Mouse (Mus musculus) neural tube, embryonic 14.5 days (tissue): ENCODE results near the gene Adat2. TPM values are rescaled to one million over a fixed set of nuclear protein-coding genes. Genes with fewer than 3 reads are reported as not detected.

Experiments
- ATAC-seq: fragments of 200-750 bp; cut with Nextera tagmentation; 2 replicates; pipeline ENCODE4 v1.8.0; 2017; ENCODE audit warnings: low read depth, mild to moderate bottlenecking, moderate TSS enrichment, moderate library complexity
- H3K27ac ChIP-seq: fragments of 300-500 bp; sonication (generic); 2 replicates; pipeline ENCODE4 v1.5.1; 2014; ENCODE audit warnings: low read depth, mild to moderate bottlenecking, control low read depth, low read length, moderate library complexity, mixed read lengths
- H3K27me3 ChIP-seq: fragments of 300-500 bp; sonication (generic); 2 replicates; pipeline ENCODE4 v1.6.1; 2014; ENCODE audit warnings: low read length; ENCODE audit not compliant: control insufficient read depth, insufficient read depth
- H3K36me3 ChIP-seq: fragments of 300-500 bp; sonication (generic); 2 replicates; pipeline ENCODE4 v1.6.1; 2014; ENCODE audit warnings: low read length, mixed read lengths; ENCODE audit not compliant: control insufficient read depth, insufficient read depth
- H3K4me1 ChIP-seq: fragments of 300-500 bp; sonication (generic); 2 replicates; pipeline ENCODE4 v1.6.1; 2014; ENCODE audit warnings: low read length; ENCODE audit not compliant: control insufficient read depth, insufficient read depth
- H3K4me2 ChIP-seq: fragments of 300-500 bp; sonication (generic); 2 replicates; pipeline ENCODE4 v1.6.1; 2014; ENCODE audit warnings: mild to moderate bottlenecking, low read depth, low read length, control low read depth
- H3K4me3 ChIP-seq: fragments of 300-500 bp; sonication (generic); 2 replicates; pipeline ENCODE4 v1.5.1; 2014; ENCODE audit warnings: low read depth, low read length, control low read depth, mixed read lengths
- H3K9ac ChIP-seq: fragments of 300-500 bp; sonication (generic); replicated peaks from 2 replicates; pipeline ENCODE4 v1.6.1; 2014; ENCODE audit warnings: low read depth, mild to moderate bottlenecking, control low read depth, low read length, mixed read lengths
- H3K9me3 ChIP-seq: fragments of 300-500 bp; sonication (generic); 2 replicates; pipeline ENCODE4 v1.6.1; 2016; ENCODE audit warnings: low read length; ENCODE audit not compliant: control insufficient read depth
- WGBS: fragments of 180-500 bp; shearing (Covaris S2); extraction: QIAGEN DNeasy Blood & Tissue Kit; methylation state at CpG from one replicate; pipeline ENCODE4 v1.1.7; 2014; 5-methylcytosine and 5-hydroxymethylcytosine counted together
- polyA plus RNA-seq: library from polyadenylated mRNA; unstranded; fragments of >200 nt; fragmentation: Nextera tagmentation; extraction: Ambion mirVana; gene quantifications from 2 replicates; pipeline ENCODE4 v1.2.1, GENCODE M21; 2014

The Adat2 gene
- 2.2 and 2.4 TPM in 2 replicates for polyA plus RNA-seq

- ATAC-seq = peak; percentile 98
- H3K9ac ChIP-seq = peak within 1 kb of the TSS; percentile 67
- peak within 1 kb of the TSS; percentile 23; the same call in 1 of the 2 replicates for H3K27ac ChIP-seq
- H3K4me2 ChIP-seq = peak within 1 kb of the TSS; percentile 57
- H3K4me3 ChIP-seq = peak within 1 kb of the TSS; percentile 53
- no peaks in the 10 kb centered on the region for H3K27me3 ChIP-seq
- under 1% methylated on average over 51 of the region's 51 CpGs for WGBS
- no peaks in the 10 kb centered on the region for H3K4me1 ChIP-seq
- no peaks in the 10 kb centered on the region for H3K9me3 ChIP-seq
- no peaks in the 10 kb centered on the region for H3K36me3 ChIP-seq
These were observed at the start of gene Adat2, which contains the start of gene Pex3 for GRCm38 (mm10) chr10:13552646-13553497. Gene Adat2, plus strand, starts transcription at chr10:13552894. Gene Pex3, minus strand, starts transcription at chr10:13553142.

- no peak overlapping the region for H3K4me2 ChIP-seq
- H3K4me1 ChIP-seq = no peaks in the 10 kb centered on the region
- no peak for ATAC-seq
- no peaks in the 10 kb centered on the region for H3K9me3 ChIP-seq
- H3K9ac ChIP-seq = no peak overlapping the region
- H3K27ac ChIP-seq = no peak overlapping the region
- no peaks in the 10 kb centered on the region for H3K27me3 ChIP-seq
- no peak overlapping the region for H3K4me3 ChIP-seq
- WGBS = 79% methylated on average over 4 of the region's 4 CpGs
- H3K36me3 ChIP-seq = no peaks in the 10 kb centered on the region; the same call in 1 of the 2 replicates
These were observed 30.8 kb upstream of the Adat2 start for GRCm38 (mm10) chr10:13521857-13522256.

DNA sequence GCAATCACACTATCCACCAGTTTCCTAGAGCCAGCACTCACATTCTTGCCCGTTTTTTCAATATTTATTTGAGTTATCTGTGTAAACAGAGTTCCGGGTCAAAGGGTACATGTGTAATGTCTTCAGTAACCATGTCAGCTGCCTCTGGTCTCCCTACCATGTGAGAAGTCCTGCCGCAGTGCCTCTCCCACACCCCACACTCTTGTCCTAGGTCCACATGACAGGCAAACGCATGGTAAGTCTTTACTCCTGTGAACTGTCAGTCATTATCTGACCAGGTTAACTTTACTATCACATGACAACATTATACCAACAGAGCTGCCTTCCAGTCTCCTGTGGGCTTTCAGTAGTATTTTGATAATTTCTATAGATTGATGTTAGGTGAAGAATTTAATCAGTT is 24.5 kb upstream of the Adat2 start:
- 88% methylated on average over 4 of the region's 4 CpGs for WGBS
- H3K4me3 ChIP-seq = no peak overlapping the region

GRCm38 (mm10) chr10:13534751-13535150 is 17.9 kb upstream of the Adat2 start:
- no peaks in the 10 kb centered on the region for H3K9me3 ChIP-seq
- peaks cover 6% of the 10 kb centered on the region; the same call in 1 of the 2 replicates for H3K36me3 ChIP-seq
- H3K4me2 ChIP-seq = no peak overlapping the region
- 94% methylated on average over 3 of the region's 3 CpGs for WGBS
- H3K9ac ChIP-seq = no peak overlapping the region
- no peak for ATAC-seq
- H3K27ac ChIP-seq = no peak overlapping the region
- H3K4me3 ChIP-seq = no peak overlapping the region
- H3K4me1 ChIP-seq = no peaks in the 10 kb centered on the region
- no peaks in the 10 kb centered on the region for H3K27me3 ChIP-seq

More for the DNA sequence above, 24.5 kb upstream of the Adat2 start:
- H3K27me3 ChIP-seq = no peaks in the 10 kb centered on the region
- H3K4me1 ChIP-seq = no peaks in the 10 kb centered on the region
- ATAC-seq = no peak
- no peak overlapping the region for H3K4me2 ChIP-seq
- peaks cover 6% of the 10 kb centered on the region; the same call in 1 of the 2 replicates for H3K36me3 ChIP-seq
- H3K9ac ChIP-seq = no peak overlapping the region
- H3K27ac ChIP-seq = no peak overlapping the region
- no peaks in the 10 kb centered on the region for H3K9me3 ChIP-seq

GRCm38 (mm10) chr10:13536706-13537105 is 16.0 kb upstream of the Adat2 start:
- no peak overlapping the region for H3K4me2 ChIP-seq
- 96% methylated on average over 7 of the region's 7 CpGs for WGBS
- no peaks in the 10 kb centered on the region for H3K9me3 ChIP-seq
- no peak overlapping the region for H3K4me3 ChIP-seq
- no peak for ATAC-seq
- no peaks in the 10 kb centered on the region for H3K27me3 ChIP-seq
- no peak overlapping the region for H3K9ac ChIP-seq
- H3K4me1 ChIP-seq = no peaks in the 10 kb centered on the region
- no peak overlapping the region for H3K27ac ChIP-seq
- peaks cover under 1% of the 10 kb centered on the region; the same call in 1 of the 2 replicates for H3K36me3 ChIP-seq

- no peak overlapping the region for H3K4me2 ChIP-seq
- H3K9ac ChIP-seq = no peak overlapping the region
- H3K27ac ChIP-seq = no peak overlapping the region
- no peaks in the 10 kb centered on the region for H3K27me3 ChIP-seq
- no peaks in the 10 kb centered on the region for H3K9me3 ChIP-seq
- WGBS = 95% methylated on average over 7 of the region's 7 CpGs
- H3K4me1 ChIP-seq = no peaks in the 10 kb centered on the region
- no peak for ATAC-seq
- no peak overlapping the region for H3K4me3 ChIP-seq
- peaks cover 6% of the 10 kb centered on the region; the same call in 1 of the 2 replicates for H3K36me3 ChIP-seq
These were observed 12.8 kb upstream of the Adat2 start for GRCm38 (mm10) chr10:13539769-13540333.

- Histone ChIP-seq H3K9me3 (no peaks in the 10 kb centered on the region), H3K4me1 (no peaks in the 10 kb centered on the region), H3K36me3 (peaks cover 11% of the 10 kb centered on the region), H3K4me3 (no peak overlapping the region), H3K27me3 (no peaks in the 10 kb centered on the region), H3K4me2 (no peak overlapping the region), H3K27ac (no peak overlapping the region), H3K9ac (no peak overlapping the region)
- ATAC-seq = no peak
- WGBS = over 99% methylated on average over 5 of the region's 5 CpGs
These were observed 11.0 kb upstream of the Adat2 start for GRCm38 (mm10) chr10:13541721-13542120.

DNA sequence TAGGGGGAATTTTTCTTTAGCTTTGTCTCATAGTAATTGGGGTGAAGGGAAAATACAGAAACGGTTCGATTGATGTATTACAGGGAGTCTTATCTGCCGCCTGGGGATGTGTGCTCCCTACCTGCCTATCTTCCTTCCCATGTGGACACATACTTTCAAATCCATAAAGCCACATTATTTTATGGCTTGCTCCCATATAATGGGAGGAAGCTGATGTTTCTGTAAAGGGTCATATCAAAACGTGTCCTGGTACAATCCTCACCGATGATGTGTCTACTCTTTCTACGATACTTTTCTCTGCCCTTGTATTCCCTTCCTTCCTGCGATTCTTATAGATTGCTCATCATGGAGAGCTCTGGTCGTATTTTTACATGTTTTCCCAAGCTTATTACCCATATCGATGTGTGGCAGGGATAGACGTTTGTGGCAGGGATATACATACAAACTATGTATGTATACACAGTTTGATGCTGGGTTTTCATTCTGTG is 848 bp downstream of the Adat2 start:
- Histone ChIP-seq H3K4me1 (no peaks in the 10 kb centered on the region), H3K4me2 (peak overlapping the region; percentile 57), H3K4me3 (peak overlapping the region; percentile 53), H3K36me3 (no peaks in the 10 kb centered on the region), H3K27me3 (no peaks in the 10 kb centered on the region), H3K27ac (no peak overlapping the region), H3K9ac (peak overlapping the region; percentile 67), H3K9me3 (no peaks in the 10 kb centered on the region)
- 24% methylated on average over 10 of the region's 10 CpGs for WGBS
- peak; percentile 23; the same call in 1 of the 2 replicates for ATAC-seq

- Histone ChIP-seq H3K27me3 (no peaks in the 10 kb centered on the region), H3K9ac (no peak overlapping the region), H3K36me3 (no peaks in the 10 kb centered on the region), H3K4me2 (no peak overlapping the region), H3K27ac (no peak overlapping the region), H3K4me3 (no peak overlapping the region), H3K4me1 (no peaks in the 10 kb centered on the region), H3K9me3 (no peaks in the 10 kb centered on the region)
- no peak for ATAC-seq
- 85% methylated on average over 1 of the region's 1 CpGs for WGBS
These were observed 1.6 kb downstream of the Adat2 start for GRCm38 (mm10) chr10:13554316-13554715.
